Mouse (Mus musculus) Muller cell, postnatal 12 days (primary cell): Measurements from ENCODE around the gene Spo11.

Source experiments
- DNase-seq: peaks from one replicate; pipeline ENCODE4 v3.0.0-alpha.2; 2015; ENCODE audit errors: inconsistent ontology term

Gene Spo11

GRCm38 (mm10) chr2:173000921-173001320 is 23.4 kb downstream of the Spo11 start:
- DNase-seq, result no peak

DNA sequence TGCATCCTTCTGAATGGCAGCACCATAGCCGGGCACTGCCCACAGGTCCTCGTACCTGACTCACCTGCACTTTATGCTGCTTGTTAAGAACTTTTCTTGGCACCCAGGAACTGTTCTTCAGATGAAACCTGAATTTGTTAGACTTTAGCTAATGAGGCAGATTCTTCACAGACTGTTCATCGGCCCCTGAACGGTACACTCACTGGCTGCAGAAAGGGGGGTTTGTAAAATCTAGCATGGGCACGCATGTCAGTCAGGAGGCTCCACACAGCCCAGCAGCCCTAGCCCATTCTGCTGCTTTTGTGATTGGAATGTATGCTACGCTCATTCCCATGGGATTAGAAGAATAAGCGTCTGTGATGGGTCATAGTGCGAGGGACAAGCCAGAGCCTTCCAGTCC is 26.2 kb downstream of the Spo11 start:
- DNase-seq, result no peak

DNA sequence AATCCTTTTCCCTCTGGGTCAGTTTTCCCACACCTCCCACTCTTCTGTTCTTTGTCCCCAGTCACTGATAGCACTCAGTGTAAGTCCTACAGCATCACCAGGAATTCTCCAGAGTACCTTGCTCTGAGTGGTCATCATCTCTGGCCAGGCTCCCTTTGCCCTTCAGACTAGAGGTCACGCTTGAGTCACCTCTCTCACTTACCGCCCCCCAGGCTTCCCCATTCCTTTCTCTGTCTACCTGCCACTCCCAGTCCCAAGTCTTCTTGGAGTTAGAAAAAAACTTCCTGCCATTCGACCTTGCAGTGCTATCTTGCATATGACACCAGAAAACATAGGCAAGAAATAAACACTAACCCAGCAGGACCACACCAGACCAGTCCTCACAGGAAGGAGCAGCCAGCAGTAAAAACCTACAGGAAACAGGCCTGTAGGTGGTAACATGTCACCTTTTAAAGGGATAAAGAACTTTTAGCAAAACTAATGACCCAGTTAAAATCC is 32.8 kb downstream of the Spo11 start:
- DNase-seq, result no peak

DNA sequence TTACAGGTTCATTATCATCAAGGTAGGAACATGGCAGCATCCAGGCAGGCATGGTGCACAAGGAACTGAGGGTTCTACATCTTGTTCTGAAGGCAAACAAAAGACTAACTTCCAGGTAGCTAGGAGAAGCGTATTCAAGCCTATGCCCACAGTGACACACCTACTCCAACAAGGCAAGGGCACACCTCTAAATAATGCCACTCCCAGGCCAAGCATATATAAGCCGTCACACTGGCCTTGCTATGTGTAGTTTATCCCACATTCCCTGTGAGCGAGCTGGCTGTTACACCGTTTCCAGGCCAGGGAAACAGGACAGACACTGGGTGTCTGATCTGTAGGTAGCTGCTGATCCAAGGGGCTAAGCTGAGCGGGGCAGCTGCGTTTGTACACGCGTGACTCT is 33.9 kb downstream of the Spo11 start:
- no peak for DNase-seq

GRCm38 (mm10) chr2:173014741-173015287 is 37.3 kb downstream of the Spo11 start:
- no peak for DNase-seq

DNA sequence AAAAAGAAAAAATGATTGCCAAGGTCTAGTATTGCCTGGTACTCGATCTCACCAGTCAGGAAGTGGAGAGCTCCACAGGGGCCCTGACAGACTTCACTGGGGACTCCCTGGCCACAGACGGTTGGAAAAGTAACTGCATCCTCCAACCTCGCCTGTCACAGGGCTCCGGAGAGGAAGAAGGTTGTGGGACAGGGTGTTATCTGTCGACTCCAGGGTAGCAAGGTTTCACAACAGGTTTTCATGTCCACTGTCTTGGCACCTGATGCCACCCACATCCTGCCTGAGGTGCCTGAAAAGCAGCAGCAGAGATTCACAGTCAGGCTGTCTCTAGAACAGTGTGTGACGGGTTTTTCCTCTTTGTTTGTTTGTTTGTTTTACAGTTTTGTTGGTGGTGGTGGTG is 40.4 kb downstream of the Spo11 start:
- DNase-seq, result no peak

- no peak for DNase-seq
These were observed 41.1 kb downstream of the Spo11 start for GRCm38 (mm10) chr2:173018618-173019017.

- DNase-seq, result no peak
These were observed 41.8 kb downstream of the Spo11 start for GRCm38 (mm10) chr2:173019322-173019721.

DNA sequence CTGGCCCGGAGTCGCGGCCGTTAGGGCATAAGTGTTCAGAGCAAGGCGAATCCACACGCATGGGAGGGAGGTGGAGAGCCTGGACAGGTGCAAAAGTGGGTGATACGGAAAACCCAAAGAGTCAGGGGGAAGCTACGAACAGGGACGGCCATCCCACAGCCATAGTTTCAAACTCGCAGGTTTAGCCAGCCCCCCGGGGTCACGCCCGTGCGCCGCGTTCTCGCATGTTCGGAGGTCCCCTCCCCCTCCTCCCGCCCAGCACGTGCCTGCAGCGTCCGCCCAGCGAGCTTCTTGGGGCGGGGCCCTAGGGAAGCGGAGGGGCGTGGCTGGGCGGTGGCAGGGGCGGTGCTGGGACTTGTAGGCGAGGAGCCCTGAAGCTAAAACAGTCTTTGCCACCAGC is 42.3 kb downstream of the Spo11 start:
- DNase-seq, result peak; percentile 86

DNA sequence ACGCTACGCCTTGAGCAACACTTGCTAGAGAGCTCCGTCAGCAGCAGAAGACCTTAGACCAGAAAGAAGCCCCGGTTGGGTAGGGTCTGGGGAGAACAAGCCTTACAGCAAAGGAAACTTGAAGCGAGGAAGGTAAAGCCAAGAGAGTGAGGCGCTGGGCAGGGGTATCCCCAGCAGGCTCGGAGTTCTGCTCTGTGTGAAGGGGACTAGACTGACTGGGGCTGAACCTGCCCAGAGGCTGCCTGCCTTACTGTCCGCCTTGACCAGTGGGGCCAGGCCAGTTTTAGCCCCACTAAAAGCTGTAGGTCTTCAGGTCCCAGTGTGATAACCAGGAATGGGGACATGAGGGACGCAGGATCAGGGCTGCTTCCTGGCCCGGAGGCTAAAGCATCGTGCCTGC is 42.9 kb downstream of the Spo11 start, which contains the start of gene Rbm38:
Gene Rbm38 (plus strand): TSS at position 69 of the 400 bp plus-strand sequence.
- no peak for DNase-seq

GRCm38 (mm10) chr2:173021633-173022055 is 44.1 kb downstream of the Spo11 start:
- peak; percentile 93 for DNase-seq

GRCm38 (mm10) chr2:173022056-173022681 is 44.7 kb downstream of the Spo11 start:
- DNase-seq, result peak; percentile 44

GRCm38 (mm10) chr2:173022813-173023212 is 45.3 kb downstream of the Spo11 start:
- no peak for DNase-seq

- DNase-seq, result no peak
These were observed 45.9 kb downstream of the Spo11 start for GRCm38 (mm10) chr2:173023371-173023851.

DNA sequence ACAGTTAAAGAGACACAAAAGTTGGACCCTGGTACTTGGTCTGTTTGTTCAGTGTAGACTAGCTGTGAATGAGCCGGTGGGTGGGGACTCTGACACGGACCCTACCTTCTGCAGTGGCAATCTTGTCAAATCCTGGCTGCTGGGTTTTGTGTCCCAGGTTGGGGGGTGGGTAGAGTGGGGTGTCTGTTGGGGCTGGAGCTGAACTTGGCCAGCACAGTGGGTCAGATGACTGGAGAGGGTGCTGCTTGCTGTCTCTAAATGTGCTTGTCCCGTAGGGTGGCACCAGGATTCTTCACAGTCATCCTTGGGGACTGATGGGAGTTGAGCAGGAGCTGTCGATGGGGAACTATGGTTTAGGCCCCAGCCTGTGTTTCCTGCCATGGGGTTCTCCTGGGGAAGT is 46.5 kb downstream of the Spo11 start:
- no peak for DNase-seq

DNA sequence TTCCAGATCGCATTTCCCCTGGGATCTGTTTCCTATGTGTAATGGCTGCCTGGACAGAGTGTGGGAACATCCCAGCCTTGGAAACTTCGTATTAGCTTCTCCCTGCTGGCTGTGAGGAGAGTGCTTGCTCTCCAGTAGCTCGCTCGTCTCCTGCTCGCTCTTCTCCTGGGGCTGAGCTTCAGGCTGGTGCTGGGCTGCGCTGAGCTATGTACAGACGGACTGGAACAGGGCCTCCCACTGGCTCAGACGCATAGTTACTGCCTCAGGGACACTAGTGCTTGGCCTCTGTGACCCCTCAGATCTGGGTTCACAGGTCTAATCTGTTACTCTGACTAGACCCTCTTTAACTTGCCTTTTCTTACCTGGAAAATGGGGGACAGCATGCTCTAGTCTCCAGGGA is 46.9 kb downstream of the Spo11 start:
- no peak for DNase-seq

- peak; percentile 80 for DNase-seq
These were observed 47.4 kb downstream of the Spo11 start for GRCm38 (mm10) chr2:173024938-173025337.

DNA sequence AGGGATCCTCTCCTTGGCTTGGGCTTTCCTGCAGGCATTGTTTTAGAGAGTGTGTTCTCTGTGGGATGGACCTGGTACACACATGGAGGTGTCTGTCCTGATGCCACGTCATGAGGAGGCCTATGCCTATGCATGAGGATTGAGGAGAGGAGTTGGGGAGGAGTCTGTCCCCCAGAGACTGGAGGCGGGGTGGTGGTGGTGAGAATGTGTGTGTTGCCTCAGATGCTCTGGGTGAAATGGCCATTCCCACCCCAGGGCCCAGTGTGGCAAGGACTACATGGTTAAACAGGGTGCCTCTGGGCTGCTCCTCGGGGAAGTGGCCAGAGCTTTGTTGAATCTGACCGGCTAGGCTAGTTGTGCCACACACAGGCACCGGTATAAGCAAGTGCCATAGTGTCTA is 48.8 kb downstream of the Spo11 start:
- DNase-seq, result no peak

DNA sequence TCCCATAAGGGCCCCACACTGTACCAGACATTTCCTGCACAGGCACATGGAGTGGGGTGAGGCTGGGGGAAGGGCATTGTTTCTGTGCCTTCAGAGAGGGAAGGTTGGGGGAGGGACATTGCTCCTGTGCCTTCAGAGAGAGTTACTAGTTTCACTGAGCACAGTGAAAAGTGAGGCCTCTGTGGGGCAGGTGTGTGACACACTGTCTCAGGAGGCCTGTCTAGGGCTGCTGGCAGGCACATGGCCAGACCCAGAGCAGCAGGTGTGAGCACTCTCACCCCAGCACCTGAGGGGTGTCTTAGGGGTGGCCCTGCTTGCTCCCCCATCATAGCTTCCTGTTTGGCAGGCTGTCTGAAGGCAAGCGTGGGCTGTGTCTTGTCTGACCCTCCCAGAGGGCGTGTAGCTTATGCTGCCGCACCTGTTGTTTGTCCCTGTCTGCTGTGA is 49.2 kb downstream of the Spo11 start:
- DNase-seq, result no peak

DNA sequence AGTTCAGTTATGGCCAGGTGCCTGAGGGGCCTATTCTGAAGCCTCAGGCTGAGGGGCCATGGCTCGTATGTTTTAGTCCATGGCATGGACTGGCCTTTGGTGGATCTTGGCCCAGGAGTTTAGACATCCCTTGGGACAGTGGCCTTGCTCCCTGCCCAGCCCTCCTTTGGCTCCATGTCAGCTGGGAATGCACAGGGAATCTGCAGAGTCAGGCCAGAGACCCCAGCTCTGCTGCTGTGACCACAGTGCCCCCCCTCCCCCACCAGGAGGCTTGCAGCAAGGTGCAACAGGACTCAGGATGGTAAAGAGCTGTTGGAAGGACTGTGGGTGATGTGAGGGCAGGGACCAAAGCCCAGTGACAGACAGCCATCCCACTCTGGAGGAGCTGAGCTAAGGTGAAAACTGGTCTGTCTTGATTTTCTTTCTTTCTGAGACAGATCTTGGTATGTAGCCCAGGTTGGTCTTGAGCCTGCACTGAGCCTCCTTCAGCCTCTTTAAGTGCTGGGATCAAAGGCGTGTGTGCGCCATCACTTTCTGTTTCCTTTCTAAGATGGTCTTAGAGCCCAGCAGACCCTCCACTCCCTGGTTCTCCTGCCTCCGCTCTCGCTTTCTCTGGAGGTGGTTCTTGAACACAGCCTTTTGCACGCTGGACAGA is 49.8 kb downstream of the Spo11 start:
- DNase-seq, result no peak

- DNase-seq, result peak; percentile 59
These were observed 50.5 kb downstream of the Spo11 start for GRCm38 (mm10) chr2:173027824-173028495.

DNA sequence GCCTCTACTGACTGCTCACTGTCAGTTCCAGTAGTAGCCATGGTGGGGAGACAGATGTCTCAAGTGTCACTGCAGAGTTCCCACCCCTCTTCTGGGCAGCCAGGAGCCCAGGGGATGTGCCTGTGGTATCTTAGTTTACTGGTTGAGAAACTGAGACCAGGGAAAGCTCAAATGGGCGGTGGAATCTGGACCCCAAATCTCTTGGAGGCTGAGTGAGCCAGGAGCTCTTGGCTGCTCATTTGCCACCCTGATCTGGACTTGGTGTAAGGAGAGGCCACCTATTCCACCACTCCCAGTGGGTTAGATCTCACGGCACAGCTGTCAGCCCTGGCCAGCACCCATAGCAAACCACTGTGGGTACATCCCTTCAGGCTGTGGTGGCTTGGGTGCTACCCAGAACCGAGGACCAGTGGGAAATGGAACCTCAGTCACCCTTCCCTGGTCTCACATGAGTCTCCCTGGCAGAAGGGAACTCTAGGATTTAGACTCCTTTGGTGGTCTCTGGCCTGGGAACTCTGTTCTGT is 51.1 kb downstream of the Spo11 start:
- DNase-seq, result no peak
